Mouse (Mus musculus) 416B (cell line): ENCODE data around the gene Btbd19.
A peak's percentile ranks its signal among the peaks of the same experiment; 100 is the strongest.

ENCODE experiments used
- DNase-seq: peaks from one replicate; pipeline ENCODE4 v3.0.0; 2011; ENCODE audit warnings: low read depth

The Btbd19 gene

GRCm38 (mm10) chr4:117125348-117125909 lies at the start of gene Btbd19:
Gene Btbd19 (minus strand): TSS chr4:117125725.
- peak; percentile 45 for DNase-seq

- no peak for DNase-seq
These were observed 44.4 kb upstream of the Btbd19 start for GRCm38 (mm10) chr4:117169936-117170335.

DNA sequence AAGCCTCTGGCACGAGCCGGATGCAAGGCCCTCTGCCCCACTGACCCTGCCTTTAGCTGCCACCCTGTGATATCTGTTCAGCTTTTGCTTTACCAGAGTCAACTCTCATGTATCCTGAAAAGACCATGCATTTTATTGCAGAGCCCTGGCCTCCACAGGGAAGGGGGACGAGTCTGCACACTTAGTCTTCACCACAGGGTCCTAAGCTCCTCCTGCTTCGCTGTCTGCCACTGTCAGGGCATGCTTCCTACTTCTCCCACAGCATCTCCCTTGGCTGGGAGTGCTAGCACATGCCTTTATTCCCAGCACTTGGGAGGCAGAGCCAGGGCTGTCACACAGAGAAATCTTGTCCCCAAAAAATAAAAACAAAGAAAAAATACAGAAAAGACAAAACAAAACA lies 35.7 kb upstream of the Btbd19 start:
- no peak for DNase-seq

DNA sequence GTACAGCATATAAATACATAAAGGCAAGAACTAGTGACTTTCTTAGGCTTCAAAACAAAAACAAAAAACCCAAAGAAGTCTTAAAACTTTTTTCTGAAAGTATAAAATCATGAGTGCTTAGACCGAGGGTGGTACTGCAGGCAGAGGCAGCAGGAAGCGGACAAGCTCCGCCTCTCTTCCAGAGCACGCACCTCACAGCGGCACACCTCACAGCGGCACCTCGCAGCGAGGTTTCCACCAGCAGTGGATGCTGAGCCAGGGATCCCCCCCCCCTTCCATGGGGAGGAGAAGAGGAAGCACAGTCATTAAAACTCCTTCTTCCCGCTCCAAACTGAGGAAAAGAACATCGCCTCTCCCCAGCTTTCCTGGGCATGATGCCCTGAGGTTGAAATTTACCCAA lies 34.1 kb upstream of the Btbd19 start:
- DNase-seq = no peak

- DNase-seq = no peak
These were observed 30.8 kb upstream of the Btbd19 start for GRCm38 (mm10) chr4:117156372-117156771.

- DNase-seq = peak; percentile 94
These were observed 30.3 kb upstream of the Btbd19 start, which contains the start of gene Rps8 for GRCm38 (mm10) chr4:117155792-117156355. Gene Rps8 (minus strand): TSS chr4:117156243.

- peak; percentile 52 for DNase-seq
These were observed 29.7 kb upstream of the Btbd19 start for GRCm38 (mm10) chr4:117155020-117155791.

GRCm38 (mm10) chr4:117152714-117153113 lies 27.2 kb upstream of the Btbd19 start:
- no peak for DNase-seq

- DNase-seq = no peak
These were observed 25.9 kb upstream of the Btbd19 start for GRCm38 (mm10) chr4:117151416-117151815.

DNA sequence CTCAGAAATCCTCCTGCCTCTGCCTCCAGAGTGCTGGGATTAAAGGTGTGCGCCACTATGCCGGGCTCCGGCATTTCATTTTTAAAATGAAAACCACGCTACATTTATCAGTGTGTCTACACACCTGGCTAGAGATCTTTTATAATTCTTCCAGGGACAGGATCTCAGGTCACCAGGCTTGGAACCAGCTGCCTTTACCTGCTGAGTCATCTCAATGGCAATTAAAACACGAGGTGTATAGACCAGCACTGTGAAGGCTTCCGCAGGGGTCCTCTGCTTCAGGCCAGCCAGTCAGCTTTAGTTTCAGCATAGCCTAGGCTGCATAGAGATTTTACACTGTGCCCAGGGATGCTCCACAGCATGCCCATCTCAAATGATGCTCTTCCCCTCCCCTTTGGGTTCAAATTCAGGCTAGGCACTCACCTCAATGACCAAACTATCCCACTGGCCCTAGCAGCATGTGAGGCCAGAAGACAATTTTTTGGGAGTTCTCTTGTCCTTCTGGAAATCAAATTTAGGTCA lies 24.7 kb upstream of the Btbd19 start:
- no peak for DNase-seq

DNA sequence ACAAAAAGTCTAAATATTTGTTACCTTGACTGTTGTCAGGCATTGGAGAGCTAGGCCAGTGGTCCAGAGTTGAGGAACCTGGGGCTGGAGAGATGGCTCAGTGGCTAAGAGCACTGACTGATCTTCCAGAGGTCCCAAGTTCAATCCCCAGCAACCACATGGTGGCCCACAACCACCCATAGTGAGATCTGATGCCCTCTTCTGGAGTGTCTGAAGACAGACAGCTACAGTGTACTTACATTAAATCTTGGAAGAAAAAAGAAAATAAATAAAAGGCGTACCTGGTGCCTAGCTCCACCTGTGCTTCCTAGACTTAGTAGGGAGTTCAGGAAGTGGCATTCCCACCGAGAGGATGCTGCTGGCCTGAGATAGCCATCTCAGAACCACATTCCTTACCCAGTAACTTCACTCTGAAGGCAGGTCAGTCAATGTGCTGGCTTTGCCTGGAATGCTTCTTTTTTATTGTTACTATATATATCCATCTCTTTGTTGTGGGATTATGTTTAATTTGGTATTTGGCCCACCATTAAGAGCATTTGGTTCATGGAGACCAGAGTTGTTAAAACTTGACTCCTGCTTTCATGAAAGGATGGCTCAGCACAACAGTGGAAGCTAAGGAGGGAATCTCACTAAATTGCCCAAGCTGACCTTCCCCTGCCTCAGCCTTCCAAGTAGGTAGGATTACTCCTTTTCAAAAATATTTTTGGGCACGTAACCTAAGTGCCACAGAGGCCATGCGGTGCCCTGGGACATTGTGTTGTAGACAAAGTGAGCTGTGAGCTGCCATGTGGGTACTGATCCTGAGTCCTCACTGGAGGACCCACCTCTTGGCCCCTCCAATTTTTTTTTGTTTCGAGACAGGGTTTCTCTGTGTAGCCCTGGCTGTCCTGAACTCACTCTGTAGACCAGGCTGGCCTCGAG lies 24.0 kb upstream of the Btbd19 start:
- DNase-seq = peak; percentile 46

- no peak for DNase-seq
These were observed 23.3 kb upstream of the Btbd19 start for GRCm38 (mm10) chr4:117148815-117149214.

DNA sequence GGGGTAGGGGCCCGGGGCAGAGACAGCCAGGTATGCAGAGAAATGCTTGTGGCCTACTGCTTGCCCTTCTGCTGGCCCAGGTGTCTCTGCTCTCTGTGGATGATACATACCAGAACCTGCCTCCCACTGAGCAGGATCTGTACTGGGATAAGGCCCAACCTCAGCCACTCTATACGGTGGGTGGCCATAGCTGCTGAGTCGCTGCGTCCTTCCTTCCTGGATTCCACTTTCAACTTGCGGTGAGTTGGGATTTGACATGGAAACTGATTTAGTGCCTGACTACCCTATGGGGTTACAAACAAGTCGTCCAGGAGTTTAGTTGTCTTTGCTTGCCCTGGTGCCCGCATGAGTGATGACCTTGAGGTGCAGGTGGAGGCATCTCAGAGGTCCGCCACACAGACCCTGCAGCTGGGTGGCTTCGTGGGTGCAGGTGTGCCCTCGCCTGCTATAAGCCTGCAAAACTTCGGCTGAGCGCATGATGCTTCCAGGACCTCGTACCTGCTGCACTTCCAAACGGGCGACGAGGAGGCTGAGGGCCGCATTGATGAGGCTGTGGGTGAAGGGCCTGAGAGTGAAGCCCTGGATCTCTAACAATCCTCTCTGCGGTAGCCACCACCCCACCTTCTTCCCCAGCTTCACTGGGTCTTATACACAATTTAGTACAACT lies 22.7 kb upstream of the Btbd19 start:
- no peak for DNase-seq

DNA sequence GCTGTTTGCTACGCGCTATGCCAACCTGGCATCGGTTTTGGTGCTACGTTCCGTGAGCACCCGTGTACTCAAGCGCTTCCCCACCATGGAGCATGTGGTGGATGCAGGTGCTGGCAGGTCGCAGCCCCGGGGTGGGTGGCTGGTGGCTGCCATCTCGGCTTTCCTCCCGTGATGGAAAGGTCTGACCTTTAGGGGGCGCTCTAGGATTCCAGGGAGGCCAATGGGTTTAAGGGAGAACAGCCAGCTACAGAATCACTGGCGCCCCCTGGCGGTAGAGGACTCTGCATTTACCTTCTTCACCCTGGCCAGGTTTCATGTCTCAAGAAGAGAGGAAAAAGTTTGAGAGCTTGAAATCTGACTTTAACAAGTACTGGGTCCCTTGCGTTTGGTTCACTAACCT lies 20.7 kb upstream of the Btbd19 start:
- DNase-seq = peak; percentile 91

- no peak for DNase-seq
These were observed 19.7 kb upstream of the Btbd19 start for GRCm38 (mm10) chr4:117145248-117145647.

- no peak for DNase-seq
These were observed 17.5 kb upstream of the Btbd19 start for GRCm38 (mm10) chr4:117143023-117143422.

DNA sequence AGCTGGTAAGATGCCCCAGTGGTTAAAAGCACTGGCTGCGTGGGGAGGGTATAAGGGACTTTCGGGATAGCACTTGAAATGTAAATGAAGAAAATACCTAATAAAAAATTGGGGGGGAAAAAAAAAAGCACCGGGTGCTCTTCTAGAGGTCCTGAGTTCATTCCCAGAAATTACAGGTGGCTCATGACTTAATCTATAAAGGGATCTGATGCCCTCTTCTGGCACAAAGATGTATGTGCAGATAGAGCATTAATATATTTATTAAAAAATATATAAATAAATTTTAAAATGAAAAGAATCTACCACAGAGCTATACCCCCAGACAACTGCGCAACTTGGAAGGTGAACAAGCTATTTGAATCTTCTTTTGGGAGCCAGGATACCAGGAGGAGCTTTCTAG lies 15.1 kb upstream of the Btbd19 start:
- peak; percentile 72 for DNase-seq

- DNase-seq = peak; percentile 86
These were observed 13.7 kb upstream of the Btbd19 start for GRCm38 (mm10) chr4:117139217-117139612.

GRCm38 (mm10) chr4:117138295-117139216 lies 13.0 kb upstream of the Btbd19 start:
- no peak for DNase-seq

DNA sequence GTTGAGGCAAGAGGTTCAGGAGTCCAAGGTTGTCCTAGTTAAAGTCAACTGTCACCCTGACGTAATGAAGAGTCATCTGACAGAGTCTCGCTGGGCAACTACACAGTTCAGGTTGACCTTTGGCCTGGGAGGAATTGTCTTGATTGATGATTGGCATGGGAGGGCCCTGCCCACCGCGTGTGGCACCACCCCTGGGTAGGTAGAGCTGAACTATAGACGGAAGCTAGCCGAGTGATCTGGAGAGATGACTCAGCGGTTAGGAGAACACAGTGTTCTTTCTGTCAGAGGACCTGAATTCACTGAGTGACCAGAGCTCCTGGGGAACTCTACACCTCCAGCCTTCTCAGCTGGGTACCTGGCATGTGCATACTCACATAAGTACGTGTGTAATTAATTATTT lies 10.5 kb upstream of the Btbd19 start:
- DNase-seq = peak; percentile 89
